Mouse (Mus musculus) liver, embryonic 16.5 days (tissue): ENCODE data around the gene Gxylt2. TPM values are rescaled to one million over a fixed set of nuclear protein-coding genes. Genes with fewer than 3 reads are reported as not detected.

Experiments used
- ATAC-seq: fragments of 200-750 bp; cut with Nextera tagmentation; 2 replicates; pipeline ENCODE4 v1.8.0; 2017; ENCODE audit warnings: low read depth, mild to moderate bottlenecking, moderate number of reproducible peaks, moderate library complexity
- H3K27ac ChIP-seq: fragments of 300-500 bp; sonication (generic); 2 replicates; pipeline ENCODE4 v1.5.1; 2014; ENCODE audit warnings: mild to moderate bottlenecking, low read length
- H3K27me3 ChIP-seq: fragments of 300-500 bp; sonication (generic); 2 replicates; pipeline ENCODE4 v1.6.1; 2014; ENCODE audit warnings: low read depth, low read length, mixed read lengths; ENCODE audit not compliant: control insufficient read depth, insufficient read depth
- H3K36me3 ChIP-seq: fragments of 300-500 bp; sonication (generic); 2 replicates; pipeline ENCODE4 v1.6.1; 2014; ENCODE audit warnings: mild to moderate bottlenecking; ENCODE audit not compliant: control insufficient read depth, insufficient read depth
- H3K4me1 ChIP-seq: fragments of 300-500 bp; sonication (generic); 2 replicates; pipeline ENCODE4 v1.6.1; 2014; ENCODE audit warnings: low read depth, low read length, mixed read lengths; ENCODE audit not compliant: control insufficient read depth
- H3K4me2 ChIP-seq: fragments of 300-500 bp; sonication (generic); 2 replicates; pipeline ENCODE4 v1.6.1; 2014; ENCODE audit warnings: low read depth, low read length, mixed read lengths
- H3K4me3 ChIP-seq: fragments of 300-500 bp; sonication (generic); 2 replicates; pipeline ENCODE4 v1.5.1; 2014; ENCODE audit warnings: low read depth, mild to moderate bottlenecking, low read length
- H3K9ac ChIP-seq: fragments of 300-500 bp; sonication (generic); 2 replicates; pipeline ENCODE4 v1.6.1; 2014; ENCODE audit warnings: low read depth, low read length
- H3K9me3 ChIP-seq: fragments of 300-500 bp; sonication (generic); replicated peaks from 2 replicates; pipeline ENCODE4 v1.6.1; 2016; ENCODE audit warnings: low read length; ENCODE audit not compliant: control insufficient read depth
- WGBS: fragments of 180-500 bp; shearing (Covaris S2); extraction: QIAGEN DNeasy Blood & Tissue Kit; methylation state at CpG from one replicate; pipeline ENCODE4 v1.1.7; 2014; ENCODE audit not compliant: insufficient replicate concordance; 5-methylcytosine and 5-hydroxymethylcytosine counted together
- polyA plus RNA-seq: library from polyadenylated mRNA; unstranded; fragments of >200 nt; fragmentation: Nextera tagmentation; extraction: Ambion mirVana; gene quantifications from 2 replicates; pipeline ENCODE4 v1.2.1, GENCODE M21; 2015

The Gxylt2 gene
- polyA plus RNA-seq, 1 experiment from 2014 or later: 0.08 TPM

DNA sequence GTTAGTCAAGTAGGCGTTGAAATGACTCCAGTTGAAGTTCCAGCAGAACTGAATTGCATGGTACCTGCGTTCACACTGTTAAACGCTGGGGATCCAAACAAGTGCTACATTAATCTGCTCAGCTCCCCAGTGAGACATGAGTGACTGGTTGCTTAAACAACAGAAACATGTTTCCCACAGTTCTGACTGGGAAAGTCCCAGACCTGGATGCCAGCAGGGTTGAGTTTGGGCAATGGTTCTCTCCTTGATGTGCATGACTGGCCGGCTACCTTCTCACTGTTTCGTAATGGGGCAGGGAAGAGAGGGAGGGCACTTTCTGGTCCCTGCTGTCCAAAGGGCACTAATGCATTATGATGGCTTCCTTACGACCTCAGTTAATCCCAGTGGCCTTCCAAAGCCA is 77.1 kb downstream of the Gxylt2 start:
- no peak for ATAC-seq

DNA sequence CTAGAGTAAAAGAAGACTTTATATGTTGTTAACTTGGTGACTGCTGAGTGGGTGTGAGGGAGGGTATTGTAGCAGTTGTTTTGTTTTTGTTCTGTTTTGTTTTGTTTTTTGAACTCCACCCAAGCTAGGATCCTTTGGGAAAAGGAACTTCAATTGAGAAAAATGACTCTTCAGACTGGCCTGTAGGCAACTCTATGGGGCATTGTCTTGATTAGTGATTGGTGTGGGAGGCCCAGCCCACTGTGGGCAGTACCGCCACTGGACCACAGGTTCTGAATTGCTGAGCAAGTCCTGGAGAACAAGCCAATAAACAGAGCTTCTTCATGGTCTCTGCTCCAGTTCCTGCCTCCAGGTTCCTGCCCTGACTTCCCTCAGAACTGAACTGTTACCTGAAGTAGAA is 83.2 kb downstream of the Gxylt2 start:
- Histone ChIP-seq H3K36me3 (no peaks in the 10 kb centered on the region), H3K9me3 (no peaks in the 10 kb centered on the region), H3K4me2 (no peak overlapping the region), H3K4me3 (no peak overlapping the region), H3K27me3 (no peaks in the 10 kb centered on the region), H3K9ac (no peak overlapping the region), H3K4me1 (no peaks in the 10 kb centered on the region), H3K27ac (no peak overlapping the region)
- no peak for ATAC-seq
- WGBS: 74% methylated on average over 1 of the region's 1 CpGs

More for the DNA sequence above, 77.1 kb downstream of the Gxylt2 start:
- Histone ChIP-seq H3K4me3 (no peak overlapping the region), H3K9ac (no peak overlapping the region), H3K36me3 (no peaks in the 10 kb centered on the region), H3K27ac (no peak overlapping the region), H3K9me3 (no peaks in the 10 kb centered on the region), H3K4me2 (no peak overlapping the region), H3K4me1 (no peaks in the 10 kb centered on the region), H3K27me3 (no peaks in the 10 kb centered on the region)
- 67% methylated on average over 6 of the region's 6 CpGs for WGBS

DNA sequence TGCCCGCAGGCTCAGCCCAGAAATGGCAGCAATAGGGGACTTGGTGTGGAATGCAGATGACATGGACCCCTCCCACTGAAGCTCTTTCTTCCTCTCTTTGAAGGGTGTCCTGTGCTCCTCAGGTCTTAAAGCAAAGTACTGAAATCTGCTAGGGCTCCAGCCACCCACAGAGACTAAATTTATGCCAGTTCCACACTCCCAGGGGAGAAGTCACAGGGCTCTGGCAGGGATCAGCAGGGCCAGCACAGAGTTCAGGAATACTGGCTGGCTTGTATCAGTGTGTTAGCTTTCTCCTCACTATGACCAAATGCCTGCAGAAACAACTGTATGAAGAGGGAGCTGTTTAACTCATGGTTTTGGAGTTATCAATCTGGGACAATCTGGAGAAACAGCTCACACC is 84.6 kb downstream of the Gxylt2 start:
- H3K9ac ChIP-seq: no peak overlapping the region
- H3K4me2 ChIP-seq: no peak overlapping the region
- no peaks in the 10 kb centered on the region for H3K27me3 ChIP-seq
- H3K9me3 ChIP-seq: no peaks in the 10 kb centered on the region
- no peak for ATAC-seq
- no peak overlapping the region for H3K4me3 ChIP-seq
- H3K4me1 ChIP-seq: no peaks in the 10 kb centered on the region
- H3K36me3 ChIP-seq: no peaks in the 10 kb centered on the region
- no peak overlapping the region for H3K27ac ChIP-seq
- WGBS: 66% methylated on average over 1 of the region's 1 CpGs

DNA sequence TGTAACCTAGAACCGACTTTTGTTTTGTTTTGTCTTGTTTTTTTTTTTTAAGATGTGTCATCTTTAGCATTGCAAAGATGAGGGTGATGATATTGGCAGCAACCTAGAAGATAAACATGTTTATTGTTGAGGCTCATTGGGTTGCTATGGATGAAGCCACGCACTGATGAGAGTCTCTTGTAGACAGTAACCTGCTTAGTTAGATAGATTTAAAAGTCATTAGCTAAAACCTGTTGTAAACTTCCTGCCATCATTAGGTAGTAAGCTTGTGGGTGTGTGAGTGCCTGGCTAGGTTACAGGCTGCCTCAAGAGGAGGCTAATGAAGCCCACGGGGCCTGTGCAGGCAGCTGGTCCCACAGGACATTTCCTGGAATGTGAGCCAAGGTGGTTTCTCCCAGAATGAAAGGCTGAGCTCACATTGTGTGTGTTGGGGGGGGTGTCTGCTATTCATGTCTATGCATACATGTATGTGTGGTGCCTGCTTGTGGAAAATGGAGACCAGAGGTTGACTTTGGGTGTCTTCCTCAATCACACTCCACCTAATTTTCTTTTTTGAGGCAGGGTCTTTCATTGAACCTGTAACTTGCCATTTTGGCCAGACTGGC is 87.6 kb downstream of the Gxylt2 start:
- no peaks in the 10 kb centered on the region for H3K36me3 ChIP-seq
- H3K9me3 ChIP-seq: no peaks in the 10 kb centered on the region
- no peaks in the 10 kb centered on the region for H3K4me1 ChIP-seq
- H3K27me3 ChIP-seq: no peaks in the 10 kb centered on the region
- no peak overlapping the region for H3K4me3 ChIP-seq
- 45% methylated on average over 3 of the region's 3 CpGs for WGBS
- H3K4me2 ChIP-seq: no peak overlapping the region
- no peak overlapping the region for H3K9ac ChIP-seq
- H3K27ac ChIP-seq: no peak overlapping the region
- no peak for ATAC-seq

DNA sequence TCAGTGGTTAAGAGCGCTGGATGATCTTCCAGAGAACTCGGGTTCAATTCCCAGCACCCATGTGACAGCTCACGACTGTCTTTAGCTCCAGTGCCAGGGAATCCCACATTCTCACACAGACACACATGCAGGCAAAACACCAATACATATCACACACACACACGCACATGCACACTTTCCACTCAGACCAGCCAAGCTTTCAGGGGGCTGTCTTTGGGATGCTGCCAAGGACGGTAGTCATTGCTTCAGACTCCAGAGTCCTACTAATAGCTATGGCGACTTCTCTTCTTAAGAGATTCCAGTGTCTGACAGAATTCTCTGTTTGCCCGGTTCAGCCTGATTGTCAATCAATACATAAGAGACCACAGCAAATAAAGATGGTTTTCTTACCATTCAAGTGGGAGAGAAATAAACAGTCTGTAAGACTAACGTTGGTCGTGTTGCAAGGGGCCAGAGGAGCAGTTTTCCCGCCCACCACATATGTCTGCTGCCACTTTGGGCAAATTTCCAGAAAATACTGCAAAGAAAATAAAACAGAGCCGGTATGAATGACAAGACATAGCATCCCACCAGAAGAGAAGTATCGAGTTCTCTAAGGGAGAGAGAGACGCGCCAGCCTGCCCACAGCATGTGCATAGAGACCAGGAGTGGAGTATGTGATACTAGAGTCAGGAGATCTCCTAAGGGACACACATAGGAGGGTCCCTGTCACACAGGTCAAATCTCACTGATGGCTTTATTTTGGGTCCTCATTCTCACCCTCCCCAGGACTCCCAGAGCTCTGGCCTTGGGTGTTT is 88.6 kb downstream of the Gxylt2 start:
- H3K4me2 ChIP-seq: no peak overlapping the region
- ATAC-seq: no peak
- H3K9me3 ChIP-seq: no peaks in the 10 kb centered on the region
- H3K4me1 ChIP-seq: no peaks in the 10 kb centered on the region
- H3K4me3 ChIP-seq: no peak overlapping the region
- no peak overlapping the region for H3K9ac ChIP-seq
- H3K27ac ChIP-seq: no peak overlapping the region
- no peaks in the 10 kb centered on the region for H3K27me3 ChIP-seq
- H3K36me3 ChIP-seq: no peaks in the 10 kb centered on the region
- 65% methylated on average over 14 of the region's 14 CpGs for WGBS

DNA sequence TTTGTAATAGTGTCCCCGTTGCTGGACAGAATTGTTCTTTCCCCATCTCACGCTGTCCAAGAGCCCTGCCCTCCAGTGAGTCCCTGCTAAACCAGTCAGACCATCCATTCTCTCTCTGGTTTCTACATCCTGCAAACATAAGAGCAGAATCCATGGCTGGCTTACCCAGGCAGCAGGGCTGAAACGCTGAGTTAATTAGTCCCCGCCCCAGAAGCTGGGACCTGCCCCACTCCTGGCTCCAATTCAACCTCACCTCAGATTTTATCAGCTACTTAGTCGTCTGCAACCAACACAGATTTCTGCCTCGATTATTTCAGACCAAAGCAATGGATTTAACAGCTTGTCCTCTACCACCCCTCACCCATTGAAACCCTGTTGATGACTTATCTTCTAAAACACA is 91.3 kb downstream of the Gxylt2 start:
- no peaks in the 10 kb centered on the region for H3K4me1 ChIP-seq
- ATAC-seq: no peak
- no peak overlapping the region for H3K4me3 ChIP-seq
- H3K36me3 ChIP-seq: no peaks in the 10 kb centered on the region
- 34% methylated on average over 6 of the region's 6 CpGs for WGBS
- no peak overlapping the region for H3K27ac ChIP-seq
- H3K9ac ChIP-seq: no peak overlapping the region
- H3K27me3 ChIP-seq: no peaks in the 10 kb centered on the region
- no peaks in the 10 kb centered on the region for H3K9me3 ChIP-seq
- no peak overlapping the region for H3K4me2 ChIP-seq

DNA sequence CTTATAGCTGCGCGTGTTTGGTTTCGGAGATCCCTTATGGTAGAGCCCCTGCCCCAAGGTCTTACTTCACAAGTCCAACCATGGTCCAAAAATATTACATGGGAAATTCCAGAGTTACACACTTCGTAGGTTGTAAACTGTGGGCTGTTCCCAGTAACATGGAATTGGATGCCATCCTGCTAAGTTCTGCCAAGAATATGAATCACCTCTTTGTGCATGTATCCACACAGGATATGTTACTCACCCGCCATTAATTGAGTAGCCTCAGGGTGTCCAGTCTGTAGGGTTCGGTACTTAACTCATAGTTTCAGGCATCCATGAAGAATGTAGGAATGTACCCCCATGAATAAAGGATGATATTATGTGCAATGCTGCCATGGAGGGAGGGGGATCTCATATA is 94.8 kb downstream of the Gxylt2 start:
- H3K4me2 ChIP-seq: no peak overlapping the region
- no peak overlapping the region for H3K9ac ChIP-seq
- H3K9me3 ChIP-seq: no peaks in the 10 kb centered on the region
- no peak overlapping the region for H3K27ac ChIP-seq
- no peak overlapping the region for H3K4me3 ChIP-seq
- no peaks in the 10 kb centered on the region for H3K36me3 ChIP-seq
- no peak for ATAC-seq
- no peaks in the 10 kb centered on the region for H3K27me3 ChIP-seq
- no peaks in the 10 kb centered on the region for H3K4me1 ChIP-seq
- 70% methylated on average over 6 of the region's 6 CpGs for WGBS

DNA sequence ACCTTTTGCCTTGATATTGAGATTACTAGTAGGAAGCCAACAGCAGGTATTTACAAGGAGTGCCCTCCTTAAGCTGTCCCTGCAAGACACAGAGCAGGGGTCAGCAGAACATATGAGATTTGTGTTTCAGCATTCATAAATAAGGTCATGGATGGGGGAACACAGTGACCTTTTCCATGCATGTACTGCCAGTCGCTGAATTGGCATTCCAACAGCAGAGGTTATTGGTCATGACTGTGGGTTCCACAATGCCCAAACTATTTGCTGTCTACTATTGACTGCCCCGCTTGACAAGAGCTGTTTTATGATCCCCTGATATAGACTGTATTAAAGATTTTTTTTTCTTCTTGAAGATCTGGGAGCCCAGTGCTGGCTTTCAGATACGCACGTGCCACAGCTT is 95.2 kb downstream of the Gxylt2 start:
- H3K9me3 ChIP-seq: no peaks in the 10 kb centered on the region
- H3K4me1 ChIP-seq: no peaks in the 10 kb centered on the region
- no peak overlapping the region for H3K4me2 ChIP-seq
- no peaks in the 10 kb centered on the region for H3K27me3 ChIP-seq
- WGBS: 70% methylated on average over 4 of the region's 4 CpGs
- no peak for ATAC-seq
- no peak overlapping the region for H3K4me3 ChIP-seq
- H3K27ac ChIP-seq: no peak overlapping the region
- H3K9ac ChIP-seq: no peak overlapping the region
- H3K36me3 ChIP-seq: no peaks in the 10 kb centered on the region

DNA sequence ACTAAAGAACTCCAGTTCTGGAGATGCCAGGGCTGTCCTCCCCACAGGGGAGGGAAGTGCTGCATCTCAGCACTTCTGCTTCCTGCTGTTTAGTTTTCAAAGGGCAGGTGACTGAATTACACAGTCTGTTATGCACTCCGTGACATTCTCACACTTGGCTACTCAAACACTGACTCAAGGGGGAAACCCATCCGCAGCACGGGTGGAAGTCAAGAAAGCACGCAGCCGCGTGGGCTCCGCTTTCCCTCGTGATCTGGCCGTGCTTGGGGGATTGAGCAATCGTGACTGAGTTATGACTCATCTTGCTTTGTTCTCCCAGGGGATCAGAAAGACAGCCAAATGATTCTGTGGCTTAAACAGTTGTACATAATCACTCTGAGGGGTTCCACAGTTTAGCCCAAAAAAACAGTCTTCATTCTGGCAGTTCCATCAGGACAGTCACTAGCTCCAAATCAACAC is 96.0 kb downstream of the Gxylt2 start:
- H3K9ac ChIP-seq: no peak overlapping the region
- no peaks in the 10 kb centered on the region for H3K9me3 ChIP-seq
- no peak overlapping the region for H3K4me2 ChIP-seq
- WGBS: 35% methylated on average over 10 of the region's 10 CpGs
- H3K36me3 ChIP-seq: no peaks in the 10 kb centered on the region
- no peaks in the 10 kb centered on the region for H3K27me3 ChIP-seq
- no peak overlapping the region for H3K27ac ChIP-seq
- no peaks in the 10 kb centered on the region for H3K4me1 ChIP-seq
- ATAC-seq: no peak
- no peak overlapping the region for H3K4me3 ChIP-seq
